Mouse (Mus musculus) liver, embryonic 14 days (tissue): Measurements from ENCODE around the gene Gm6880. TPM values are rescaled to one million over a fixed set of nuclear protein-coding genes. Genes with fewer than 3 reads are reported as not detected.

Experiments used
- polyA plus RNA-seq: library from polyadenylated mRNA; depleted of rRNA; stranded (reverse); fragments of >200 nt; gene quantifications from 2 replicates; pipeline ENCODE4 v1.2.3, GENCODE M21; 2012; rRNA removed

Gm6880 gene
- not detected in 2 replicates for polyA plus RNA-seq

GRCm38 (mm10) chrX:74481349-74481885, at the start of gene Gm6880:
TSS of gene Gm6880 (minus strand) at chrX:74481399.

Other genes starting within 250 kb of the Gm6880 start
- gene Flna, start 231.6 kb downstream of the Gm6880 start, polyA plus RNA-seq, result 62.6 and 67.5 TPM in 2 replicates
- gene Emd, start 226.7 kb downstream of the Gm6880 start, polyA plus RNA-seq, result 24.7 and 30.3 TPM in 2 replicates
- 1,179 and 1,434 TPM in 2 replicates for gene Rpl10, start 210.6 kb downstream of the Gm6880 start, polyA plus RNA-seq
- 18.0 and 20.9 TPM in 2 replicates for gene Taz, start 199.5 kb downstream of the Gm6880 start, polyA plus RNA-seq
- 21.8 and 24.2 TPM in 2 replicates for gene Dnase1l1, start 199.1 kb downstream of the Gm6880 start, polyA plus RNA-seq
- 58.9 and 70.1 TPM in 2 replicates for gene Atp6ap1, start 184.3 kb downstream of the Gm6880 start, polyA plus RNA-seq
- gene Gdi1, start 176.4 kb downstream of the Gm6880 start, polyA plus RNA-seq, result 101 and 102 TPM in 2 replicates
- gene Fam50a, start 168.4 kb downstream of the Gm6880 start, polyA plus RNA-seq, result 22.3 and 24.1 TPM in 2 replicates
- 2.8 and 2.9 TPM in 2 replicates for gene Plxna3, start 152.3 kb downstream of the Gm6880 start, polyA plus RNA-seq
- 43.3 and 50.5 TPM in 2 replicates for gene Lage3, start 127.8 kb downstream of the Gm6880 start, polyA plus RNA-seq
- gene Ubl4a, start 108.2 kb downstream of the Gm6880 start, polyA plus RNA-seq, result 18.2 and 19.7 TPM in 2 replicates
- gene Slc10a3, start 108.0 kb downstream of the Gm6880 start, polyA plus RNA-seq, result 3.6 and 4.8 TPM in 2 replicates
- 5.9 and 7.1 TPM in 2 replicates for gene Fam3a, start 88.1 kb downstream of the Gm6880 start, polyA plus RNA-seq
- gene Ikbkg, start 88.1 kb downstream of the Gm6880 start, polyA plus RNA-seq, result 12.9 and 13.4 TPM in 2 replicates
- 22.1 and 30.4 TPM in 2 replicates for gene G6pdx, start 52.2 kb downstream of the Gm6880 start, polyA plus RNA-seq
- not detected in 2 replicates for gene Olfr1326-ps1, start 93.5 kb upstream of the Gm6880 start, polyA plus RNA-seq
- not detected in 2 replicates for gene Olfr1325, start 111.3 kb upstream of the Gm6880 start, polyA plus RNA-seq
- gene Gm5640, start 164.2 kb upstream of the Gm6880 start, polyA plus RNA-seq, result 0.01 TPM in 1 of 2 replicates, not detected in the other